Comparison of ENCODE assay signal across 12 mouse cellular contexts in the genomic region with DNA sequence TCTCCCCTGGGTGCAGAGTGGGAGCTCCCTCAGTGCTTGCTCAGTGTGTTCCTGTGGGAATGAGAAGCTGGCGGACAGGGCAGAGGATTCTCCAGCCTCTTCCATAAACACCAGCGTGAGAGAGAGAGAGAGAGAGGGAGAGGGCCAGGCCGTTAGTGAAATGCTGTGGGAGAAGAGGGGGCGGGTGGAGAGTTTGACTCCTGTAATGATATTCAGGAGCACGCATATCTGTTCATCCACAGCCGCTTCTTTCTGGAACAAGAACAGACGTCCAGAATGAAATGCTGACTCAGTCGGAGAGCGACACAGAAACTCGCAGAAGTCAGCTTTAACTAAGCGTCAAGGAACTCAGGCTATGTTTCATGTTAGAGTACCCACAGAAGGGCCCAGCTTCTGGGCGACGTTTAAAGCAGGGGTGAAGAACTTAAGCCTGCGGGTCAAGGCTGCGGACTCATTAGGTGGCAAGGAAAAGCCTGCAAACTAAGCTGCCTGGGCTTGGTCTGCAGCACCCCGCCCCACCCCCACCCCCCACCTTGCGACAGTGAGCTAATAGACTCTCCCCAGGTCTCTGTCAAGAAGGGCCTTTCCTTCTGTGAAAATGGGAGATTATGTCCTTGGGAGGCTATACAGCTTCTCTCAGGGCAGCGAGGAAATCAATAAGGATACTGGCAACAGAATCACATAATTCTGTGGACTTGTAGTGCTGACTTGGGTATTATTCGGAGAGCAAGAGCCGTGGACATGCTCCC.
DNase-seq lines count a peak whose midpoint lies in the region; ATAC-seq and TF ChIP-seq lines count a peak whose summit lies in the region.
"Had no signal": no experiment of that assay in that cellular context is flagged by ENCODE, and none has a peak within 500 bp of the region (broad histone marks: within the 10 kb centered on the region; RNA-seq: fewer than 3 reads in every experiment).

No protein-coding gene starts in this region.

- no peak for TF ChIP-seq POLR2A in kidney, adult 2 months (IDR thresholded peaks at IDR 0.05; ENCODE audit: low read depth, low read length)

- no peak overlapping the region for H3K27ac ChIP-seq in forebrain, postnatal 0 days (ENCODE audit: low read depth, low read length)
- H3K27ac ChIP-seq in forebrain, embryonic 11.5 days (ENCODE audit: low read depth, low read length): no peak overlapping the region
- H3K27ac ChIP-seq in kidney, embryonic 16.5 days (ENCODE audit: low read length): no peak overlapping the region
- H3K27ac ChIP-seq in kidney, adult 2 months (ENCODE audit: insufficient read depth, low read depth, low read length): no peak overlapping the region
- H3K27ac ChIP-seq in ES-E14 (ENCODE audit: insufficient read depth, low read depth, low read length, poor library complexity, severe bottlenecking): no peak overlapping the region
- no peak overlapping the region for H3K27ac ChIP-seq in midbrain, embryonic 12.5 days (replicated peaks)
- H3K27ac ChIP-seq: macrophage had no signal

- TF ChIP-seq CTCF in forebrain, postnatal 0 days (IDR thresholded peaks at IDR 0.05; ENCODE audit: low read depth): no peak
- TF ChIP-seq CTCF in kidney, adult 2 months (conservative IDR thresholded peaks at IDR 0.05; ENCODE audit: insufficient read depth, insufficient read length, low read depth, low read length): no peak

- H3K9me3 ChIP-seq in forebrain, postnatal 0 days (ENCODE audit: low read length): no peaks in the 10 kb centered on the region
- H3K9me3 ChIP-seq in forebrain, embryonic 11.5 days (ENCODE audit: control insufficient read depth, low read length): no peaks in the 10 kb centered on the region
- no peaks in the 10 kb centered on the region for H3K9me3 ChIP-seq in kidney, embryonic 16.5 days (ENCODE audit: low read length)
- no peaks in the 10 kb centered on the region for H3K9me3 ChIP-seq in ES-E14 (ENCODE audit: control insufficient read depth, insufficient read depth, low read depth, low read length)
- H3K9me3 ChIP-seq in midbrain, embryonic 12.5 days: no peaks in the 10 kb centered on the region

- H3K36me3 ChIP-seq in forebrain, postnatal 0 days (ENCODE audit: insufficient read depth): no peaks in the 10 kb centered on the region
- no peaks in the 10 kb centered on the region for H3K36me3 ChIP-seq in forebrain, embryonic 11.5 days (ENCODE audit: control insufficient read depth, insufficient read depth, low read length)
- H3K36me3 ChIP-seq in kidney, embryonic 16.5 days (ENCODE audit: insufficient read depth, low read length): no peaks in the 10 kb centered on the region
- H3K36me3 ChIP-seq in kidney, adult 2 months (ENCODE audit: control insufficient read depth, insufficient read depth, low read length): no peaks in the 10 kb centered on the region
- H3K36me3 ChIP-seq in ES-E14 (ENCODE audit: control insufficient read depth, insufficient read depth, low read length, poor library complexity, severe bottlenecking): no peaks in the 10 kb centered on the region
- H3K36me3 ChIP-seq in midbrain, embryonic 12.5 days: no peaks in the 10 kb centered on the region

- in situ Hi-C loops in ES-E14 (cut with MboI; ENCODE audit: low sequenced_read_pairs in 2 of 2, unreplicated experiment in 2 of 2): no loop called here

- WGBS in forebrain, postnatal 0 days: 37% methylated on average over 20 of the region's 20 CpGs
- WGBS in forebrain, embryonic 11.5 days: 43% methylated on average over 20 of the region's 20 CpGs
- WGBS in kidney, embryonic 16.5 days: 38% methylated on average over 20 of the region's 20 CpGs
- WGBS in kidney, adult 2 months: 43% methylated on average over 20 of the region's 20 CpGs
- 41% methylated on average over 20 of the region's 20 CpGs for WGBS in midbrain, embryonic 12.5 days

- peak; percentile 51 for ATAC-seq in forebrain, postnatal 0 days
- no peak for ATAC-seq in forebrain, embryonic 11.5 days (replicated peaks; ENCODE audit: low FRiP score)
- ATAC-seq in kidney, embryonic 16.5 days (ENCODE audit: low FRiP score, low TSS enrichment): peak; percentile 31; the same call in 1 of the 2 replicates
- no peak; the same call in 1 of the 2 replicates for ATAC-seq in midbrain, embryonic 12.5 days (ENCODE audit: low FRiP score, low read depth)
- ATAC-seq: forebrain, embryonic 16.5 days had no signal

- no peaks in the 10 kb centered on the region for H3K27me3 ChIP-seq in forebrain, postnatal 0 days (ENCODE audit: insufficient read depth, low read length)
- no peaks in the 10 kb centered on the region for H3K27me3 ChIP-seq in forebrain, embryonic 11.5 days (ENCODE audit: control insufficient read depth, insufficient read depth, low read length)
- H3K27me3 ChIP-seq in kidney, embryonic 16.5 days (ENCODE audit: insufficient read depth, low read length): no peaks in the 10 kb centered on the region
- no peaks in the 10 kb centered on the region for H3K27me3 ChIP-seq in kidney, adult 2 months (replicated peaks; ENCODE audit: control insufficient read depth, insufficient read depth, low read length)
- no peaks in the 10 kb centered on the region for H3K27me3 ChIP-seq in midbrain, embryonic 12.5 days

- no peak overlapping the region for H3K4me3 ChIP-seq in forebrain, postnatal 0 days (ENCODE audit: low read depth, low read length)
- H3K4me3 ChIP-seq in forebrain, embryonic 11.5 days (ENCODE audit: low read depth, low read length): no peak overlapping the region
- no peak overlapping the region for H3K4me3 ChIP-seq in kidney, embryonic 16.5 days (ENCODE audit: low read length)
- H3K4me3 ChIP-seq in kidney, adult 2 months (ENCODE audit: insufficient read depth, low read depth, low read length): no peak overlapping the region
- no peak overlapping the region for H3K4me3 ChIP-seq in ES-E14 (ENCODE audit: insufficient read depth in 1 of 2, low read depth in 1 of 2, low read length in 2 of 2, poor library complexity in 1 of 2, severe bottlenecking in 1 of 2)
- H3K4me3 ChIP-seq in midbrain, embryonic 12.5 days: no peak overlapping the region

- no peak overlapping the region for H3K9ac ChIP-seq in forebrain, postnatal 0 days
- no peak overlapping the region for H3K9ac ChIP-seq in forebrain, embryonic 11.5 days (ENCODE audit: low read length)
- no peak overlapping the region for H3K9ac ChIP-seq in kidney, embryonic 16.5 days (replicated peaks; ENCODE audit: low read length)
- H3K9ac ChIP-seq in ES-E14 (ENCODE audit: insufficient read depth, low read depth, low read length, poor library complexity, severe bottlenecking): no peak overlapping the region
- no peak overlapping the region for H3K9ac ChIP-seq in midbrain, embryonic 12.5 days (replicated peaks)

- no peak overlapping the region for H3K4me2 ChIP-seq in forebrain, postnatal 0 days (ENCODE audit: low read depth)
- no peak overlapping the region for H3K4me2 ChIP-seq in forebrain, embryonic 11.5 days (ENCODE audit: low read depth, low read length, severe bottlenecking)
- H3K4me2 ChIP-seq in kidney, embryonic 16.5 days (replicated peaks; ENCODE audit: low read depth, low read length): peak overlapping the region; percentile 6; the same call in 1 of the 2 replicates
- H3K4me2 ChIP-seq in midbrain, embryonic 12.5 days (replicated peaks): 0 out of 2 replicates have a peak overlapping the region, but pooled peaks have one; percentile 17

- no peaks in the 10 kb centered on the region for H3K4me1 ChIP-seq in forebrain, postnatal 0 days (ENCODE audit: insufficient read depth)
- no peaks in the 10 kb centered on the region for H3K4me1 ChIP-seq in forebrain, embryonic 11.5 days (replicated peaks; ENCODE audit: control insufficient read depth, insufficient read depth, low read length)
- no peaks in the 10 kb centered on the region for H3K4me1 ChIP-seq in kidney, embryonic 16.5 days (ENCODE audit: insufficient read depth, low read length)
- no peaks in the 10 kb centered on the region for H3K4me1 ChIP-seq in kidney, adult 2 months (ENCODE audit: control insufficient read depth, insufficient read depth, low read length)
- no peaks in the 10 kb centered on the region for H3K4me1 ChIP-seq in ES-E14 (ENCODE audit: control insufficient read depth in 2 of 2, insufficient read depth in 2 of 2, low read length in 2 of 2, poor library complexity in 1 of 2)
- H3K4me1 ChIP-seq in midbrain, embryonic 12.5 days: peaks cover 7% of the 10 kb centered on the region; the same call in 1 of the 2 replicates

- DNase-seq in forebrain, postnatal 0 days: peak; percentile 17
- no peak for DNase-seq in forebrain, embryonic 11.5 days (ENCODE audit: low spot score)
- DNase-seq in kidney, adult 2 months: no peak
- DNase-seq in ES-E14 (ENCODE audit: low read depth, low spot score): no peak
- DNase-seq in spleen, postnatal 14 days (ENCODE audit: low spot score in 2 of 2): no peak
- no peak for DNase-seq in thymus, postnatal 36 days
- DNase-seq: B cell, adult 2 months; cerebellum, adult 18-20 months had no signal

TF ChIP-seq in ES-E14, 5 proteins besides CTCF, POLR2A, EP300 and RAD21:
- peak; percentile 30; the same call in 1 of the 2 replicates for TF ChIP-seq MAFK (IDR thresholded peaks at IDR 0.05; ENCODE audit: insufficient read depth, low read depth, low read length)
- no peak for TF ChIP-seq ZNF384 (IDR thresholded peaks at IDR 0.05; ENCODE audit: low read depth, low read length)
- no peak for TF ChIP-seq ZC3H11A (IDR thresholded peaks at IDR 0.05; ENCODE audit: borderline replicate concordance, low read depth, low read length)
- no peak for TF ChIP-seq CHD2 (IDR thresholded peaks at IDR 0.05; ENCODE audit: low read depth, low read length)
- TF ChIP-seq HCFC1 (IDR thresholded peaks at IDR 0.05; ENCODE audit: borderline replicate concordance, insufficient read depth, low read length): no peak

Comparison
In these comparisons a context has a peak if more than half of its experiments do, and no peak if none do; other contexts are left out.
1. ATAC-seq: peak in forebrain, postnatal 0 days (single experiment) and kidney, embryonic 16.5 days (single experiment); none in forebrain, embryonic 11.5 days (single experiment) and midbrain, embryonic 12.5 days (single experiment).
2. H3K4me2 ChIP-seq: peak in kidney, embryonic 16.5 days (single experiment) and midbrain, embryonic 12.5 days (single experiment); none in forebrain, postnatal 0 days (single experiment) and forebrain, embryonic 11.5 days (single experiment).